Mouse (Mus musculus): Measurements from ENCODE around the gene Trpt1. TPM values are rescaled to one million over a fixed set of nuclear protein-coding genes. Genes with fewer than 3 reads are reported as not detected.
A peak's percentile ranks its signal among the peaks of the same experiment; 100 is the strongest.

Gene Trpt1
- polyA plus RNA-seq (2012; rRNA removed) (15.1 and 19.9 TPM in 2 replicates), polyA plus RNA-seq (2014; fragmentation: Nextera tagmentation; extraction: Ambion mirVana) (10.7 and 12.0 TPM in 2 replicates)

DNA sequence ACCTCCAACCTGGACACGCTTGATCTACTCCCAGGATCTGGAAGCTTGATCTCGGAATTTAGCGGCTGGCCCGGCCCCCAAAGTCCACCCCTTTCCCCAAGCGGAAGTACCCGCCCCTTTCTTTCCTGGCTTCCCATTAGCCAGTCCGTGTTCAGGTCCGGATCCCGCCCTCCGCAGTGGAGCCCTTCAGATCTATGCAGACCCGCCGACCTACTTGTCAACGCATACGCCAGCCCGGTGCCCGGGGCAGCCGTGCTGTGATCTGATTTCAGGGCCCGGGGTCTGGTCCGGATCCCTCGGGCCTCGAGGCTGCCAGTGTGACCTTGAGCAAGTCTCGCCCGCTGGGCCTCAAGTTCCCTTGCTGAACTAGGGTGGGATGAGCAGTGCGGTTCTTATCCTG lies at the start of gene Trpt1, which contains the start of gene Nudt22:
TSS of gene Trpt1 (plus strand) at position 126 of the 400 bp plus-strand sequence.
TSS of gene Nudt22 (minus strand) at position 112 of the 400 bp plus-strand sequence.
- Histone ChIP-seq H3K4me3 (replicated peaks; ENCODE audit: low read length) (peak within 1 kb of the TSS; percentile 62), H3K9ac (ENCODE audit: low read depth, low read length, severe bottlenecking) (peak within 1 kb of the TSS; percentile 68), H3K27ac (replicated peaks; ENCODE audit: low read depth, low read length) (peak within 1 kb of the TSS; percentile 63), H3K36me3 (ENCODE audit: control insufficient read depth, insufficient read depth, low read length) (peaks cover 22% of the 10 kb centered on the region), H3K4me2 (replicated peaks; ENCODE audit: low read depth, low read length, severe bottlenecking) (peak within 1 kb of the TSS; percentile 81), H3K9me3 (ENCODE audit: control insufficient read depth, low read length) (no peaks in the 10 kb centered on the region), H3K27me3 (ENCODE audit: control insufficient read depth, insufficient read depth, low read length) (no peaks in the 10 kb centered on the region), H3K4me1 (ENCODE audit: control insufficient read depth, insufficient read depth, low read length) (peaks cover 29% of the 10 kb centered on the region)
- peak; percentile 32; the same call in 1 of the 2 replicates for TF ChIP-seq POLR2A (IDR thresholded peaks at IDR 0.05; ENCODE audit: borderline replicate concordance, extremely low read depth, insufficient read depth, insufficient read length)
- 0% methylated on average over 24 of the region's 24 CpGs for WGBS
- ATAC-seq (ENCODE audit: low FRiP score, low read depth) (peak; percentile 80), DNase-seq (ENCODE audit: low spot score) (peak; percentile 88)

DNA sequence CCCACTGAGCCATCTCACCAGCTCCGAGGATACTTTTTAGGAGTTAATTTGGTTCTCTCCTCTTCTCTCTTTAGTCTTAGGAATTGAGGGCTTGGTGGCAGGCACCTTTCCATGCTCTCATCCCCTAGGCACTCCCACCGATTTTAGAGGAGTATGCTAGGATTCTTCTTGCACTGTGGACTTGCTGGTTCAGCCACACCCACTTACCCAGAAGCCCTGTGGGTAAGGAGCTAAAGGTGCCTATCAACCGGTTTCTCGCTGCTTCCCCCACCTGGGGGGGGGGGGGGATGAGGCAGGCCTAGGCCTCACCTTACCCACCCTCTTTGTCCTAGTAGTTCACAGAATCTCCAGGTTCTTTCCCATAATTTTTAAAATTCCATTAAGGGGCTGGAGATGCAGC lies 48.2 kb upstream of the Trpt1 start:
- 52% methylated on average over 4 of the region's 4 CpGs for whole genome bisulfite sequencing
- Histone ChIP-seq H3K4me3 (replicated peaks; ENCODE audit: low read length) (no peak overlapping the region), H3K27ac (replicated peaks; ENCODE audit: low read depth, low read length) (no peak overlapping the region), H3K9ac (ENCODE audit: low read depth, low read length, severe bottlenecking) (no peak overlapping the region), H3K4me1 (ENCODE audit: control insufficient read depth, insufficient read depth, low read length) (peaks cover 18% of the 10 kb centered on the region), H3K36me3 (ENCODE audit: control insufficient read depth, insufficient read depth, low read length) (peaks cover 12% of the 10 kb centered on the region), H3K27me3 (ENCODE audit: control insufficient read depth, insufficient read depth, low read length) (no peaks in the 10 kb centered on the region), H3K4me2 (replicated peaks; ENCODE audit: low read depth, low read length, severe bottlenecking) (no peak overlapping the region), H3K9me3 (ENCODE audit: control insufficient read depth, low read length) (no peaks in the 10 kb centered on the region)
- TF ChIP-seq POLR2A (IDR thresholded peaks at IDR 0.05; ENCODE audit: borderline replicate concordance, extremely low read depth, insufficient read depth, insufficient read length), result no peak
- ATAC-seq (ENCODE audit: low FRiP score, low read depth) (no peak), DNase-seq (ENCODE audit: low spot score) (no peak)

DNA sequence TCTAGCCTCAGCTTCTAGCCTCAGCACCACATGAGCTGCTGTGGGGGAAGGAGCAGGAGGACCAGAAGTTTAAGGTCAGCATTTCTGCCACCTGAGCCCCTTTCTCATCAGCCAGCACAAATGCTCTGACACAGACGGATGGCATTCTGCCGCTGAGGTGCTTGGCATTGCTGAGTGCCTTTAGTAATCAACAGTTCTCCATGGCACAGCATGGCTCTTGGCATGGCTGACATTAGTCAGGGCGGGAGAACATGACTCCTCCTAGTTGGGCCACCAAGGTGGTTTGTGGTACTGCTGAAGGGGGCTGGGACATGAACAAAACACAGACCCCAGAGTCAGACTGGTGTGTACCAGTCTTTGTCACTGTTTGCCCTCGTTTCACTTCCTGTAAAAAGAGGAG lies 47.7 kb upstream of the Trpt1 start:
- peaks cover 12% of the 10 kb centered on the region for H3K36me3 ChIP-seq (ENCODE audit: control insufficient read depth, insufficient read depth, low read length)
- TF ChIP-seq POLR2A (IDR thresholded peaks at IDR 0.05; ENCODE audit: borderline replicate concordance, extremely low read depth, insufficient read depth, insufficient read length), result no peak
- H3K27me3 ChIP-seq (ENCODE audit: control insufficient read depth, insufficient read depth, low read length), result no peaks in the 10 kb centered on the region
- WGBS, result 81% methylated on average over 4 of the region's 4 CpGs
- no peak overlapping the region for H3K4me2 ChIP-seq (replicated peaks; ENCODE audit: low read depth, low read length, severe bottlenecking)
- no peak for ATAC-seq (ENCODE audit: low FRiP score, low read depth)
- DNase-seq (ENCODE audit: low spot score), result no peak
- H3K4me3 ChIP-seq (replicated peaks; ENCODE audit: low read length), result no peak overlapping the region
- no peak overlapping the region for H3K9ac ChIP-seq (ENCODE audit: low read depth, low read length, severe bottlenecking)
- H3K4me1 ChIP-seq (ENCODE audit: control insufficient read depth, insufficient read depth, low read length), result peaks cover 18% of the 10 kb centered on the region
- no peaks in the 10 kb centered on the region for H3K9me3 ChIP-seq (ENCODE audit: control insufficient read depth, low read length)
- H3K27ac ChIP-seq (replicated peaks; ENCODE audit: low read depth, low read length), result no peak overlapping the region

DNA sequence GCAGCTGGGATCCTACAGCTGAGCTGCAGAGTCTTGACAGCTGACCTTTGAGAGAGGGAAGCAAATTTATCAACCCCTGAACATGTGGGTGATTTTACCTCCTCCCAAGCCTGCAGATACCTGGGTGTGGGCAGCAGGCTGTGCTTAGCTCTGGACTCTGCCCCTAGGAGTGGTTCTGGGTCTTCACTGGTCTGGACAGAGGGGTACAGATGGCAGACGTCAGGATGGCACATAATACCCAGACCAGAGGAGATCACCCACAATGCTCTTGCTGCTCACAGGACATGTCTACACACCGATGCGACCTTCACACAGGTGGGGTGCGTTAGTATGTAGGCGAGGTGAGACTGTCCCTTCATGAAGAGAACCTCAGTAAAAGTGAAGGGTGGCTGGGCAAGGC lies 46.4 kb upstream of the Trpt1 start:
- H3K4me1 ChIP-seq (ENCODE audit: control insufficient read depth, insufficient read depth, low read length), result peaks cover 18% of the 10 kb centered on the region
- H3K36me3 ChIP-seq (ENCODE audit: control insufficient read depth, insufficient read depth, low read length), result peaks cover 22% of the 10 kb centered on the region
- 89% methylated on average over 5 of the region's 5 CpGs for WGBS
- H3K9ac ChIP-seq (ENCODE audit: low read depth, low read length, severe bottlenecking), result no peak overlapping the region
- H3K9me3 ChIP-seq (ENCODE audit: control insufficient read depth, low read length), result no peaks in the 10 kb centered on the region
- ATAC-seq (ENCODE audit: low FRiP score, low read depth), result no peak
- DNase-seq (ENCODE audit: low spot score), result no peak
- H3K27ac ChIP-seq (replicated peaks; ENCODE audit: low read depth, low read length), result no peak overlapping the region
- no peak overlapping the region for H3K4me2 ChIP-seq (replicated peaks; ENCODE audit: low read depth, low read length, severe bottlenecking)
- no peak overlapping the region for H3K4me3 ChIP-seq (replicated peaks; ENCODE audit: low read length)
- TF ChIP-seq POLR2A (IDR thresholded peaks at IDR 0.05; ENCODE audit: borderline replicate concordance, extremely low read depth, insufficient read depth, insufficient read length), result no peak
- H3K27me3 ChIP-seq (ENCODE audit: control insufficient read depth, insufficient read depth, low read length), result no peaks in the 10 kb centered on the region

DNA sequence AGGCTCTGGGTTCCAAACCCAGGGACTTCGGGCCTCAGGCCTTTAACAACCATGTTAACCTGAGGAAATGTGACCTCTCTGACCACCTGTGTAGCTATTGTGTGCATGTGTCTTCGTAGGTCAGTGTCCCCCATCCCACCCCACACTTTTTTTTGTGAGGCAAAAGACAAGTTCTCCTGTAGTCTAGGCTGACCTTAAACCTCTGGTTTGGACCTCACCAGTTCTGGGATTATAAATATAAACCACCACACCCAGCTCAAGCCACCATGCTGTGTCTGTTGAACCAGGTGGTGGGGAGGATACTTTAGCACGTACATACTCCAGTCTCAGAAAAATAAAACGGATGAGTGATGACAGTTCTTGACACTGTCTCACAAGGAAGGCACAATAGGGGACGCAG lies 46.0 kb upstream of the Trpt1 start:
- H3K9me3 ChIP-seq (ENCODE audit: control insufficient read depth, low read length), result no peaks in the 10 kb centered on the region
- no peak for ATAC-seq (ENCODE audit: low FRiP score, low read depth)
- peak overlapping the region; percentile 98 for H3K4me2 ChIP-seq (replicated peaks; ENCODE audit: low read depth, low read length, severe bottlenecking)
- H3K27ac ChIP-seq (replicated peaks; ENCODE audit: low read depth, low read length), result peak overlapping the region; percentile 92; the same call in 1 of the 2 replicates
- H3K9ac ChIP-seq (ENCODE audit: low read depth, low read length, severe bottlenecking), result peak overlapping the region; percentile 70; the same call in 1 of the 2 replicates
- TF ChIP-seq POLR2A (IDR thresholded peaks at IDR 0.05; ENCODE audit: borderline replicate concordance, extremely low read depth, insufficient read depth, insufficient read length), result no peak
- peak overlapping the region; percentile 62 for H3K4me3 ChIP-seq (replicated peaks; ENCODE audit: low read length)
- no peaks in the 10 kb centered on the region for H3K27me3 ChIP-seq (ENCODE audit: control insufficient read depth, insufficient read depth, low read length)
- peaks cover 26% of the 10 kb centered on the region for H3K36me3 ChIP-seq (ENCODE audit: control insufficient read depth, insufficient read depth, low read length)
- no peak for DNase-seq (ENCODE audit: low spot score)
- peaks cover 18% of the 10 kb centered on the region for H3K4me1 ChIP-seq (ENCODE audit: control insufficient read depth, insufficient read depth, low read length)
- 67% methylated on average over 5 of the region's 5 CpGs for WGBS

Data from limb, embryonic 14.5 days (tissue).